Mouse (Mus musculus): ENCODE data around the gene Rab4b. TPM values are rescaled to one million over a fixed set of nuclear protein-coding genes. Genes with fewer than 3 reads are reported as not detected.
A peak's percentile ranks its signal among the peaks of the same experiment; 100 is the strongest.

Gene Rab4b
- polyA plus RNA-seq, 1 experiment: 46.6 TPM

GRCm38 (mm10) chr7:27177942-27178323, 763 bp downstream of the Rab4b start:
- Histone ChIP-seq H3K79me2 (ENCODE audit: control insufficient read depth, insufficient read depth) (no peaks in the 10 kb centered on the region), H3K36me3 (ENCODE audit: control insufficient read depth, insufficient read depth) (no peaks in the 10 kb centered on the region), H3K79me3 (ENCODE audit: low read depth) (no peaks in the 10 kb centered on the region), H3K27me3 (ENCODE audit: control insufficient read depth, insufficient read depth, insufficient read length) (no peaks in the 10 kb centered on the region), H3ac (ENCODE audit: control insufficient read depth, insufficient read length, low read depth) (peak overlapping the region; percentile 22), H3K4me3 (ENCODE audit: insufficient read depth, poor library complexity, severe bottlenecking) (peak overlapping the region; percentile 38)
- no peak for TF ChIP-seq MAX (IDR thresholded peaks at IDR 0.05)
- no peak for TF ChIP-seq MYOG (IDR thresholded peaks at IDR 0.05; ENCODE audit: control insufficient read depth, extremely low read depth, insufficient read length)
- TF ChIP-seq FOSL1 (IDR thresholded peaks at IDR 0.05; ENCODE audit: insufficient read depth, low read length, poor library complexity, severe bottlenecking): no peak
- no peak for TF ChIP-seq CTCF (IDR thresholded peaks at IDR 0.05; ENCODE audit: control insufficient read depth, insufficient read depth, insufficient read length)
- no peak for TF ChIP-seq CEBPB (IDR thresholded peaks at IDR 0.05; ENCODE audit: low read depth)
- no peak for TF ChIP-seq MYOD1 (IDR thresholded peaks at IDR 0.05; ENCODE audit: control insufficient read depth, insufficient read length, low read depth)
- TF ChIP-seq USF1 (IDR thresholded peaks at IDR 0.05; ENCODE audit: low read depth): no peak

DNA sequence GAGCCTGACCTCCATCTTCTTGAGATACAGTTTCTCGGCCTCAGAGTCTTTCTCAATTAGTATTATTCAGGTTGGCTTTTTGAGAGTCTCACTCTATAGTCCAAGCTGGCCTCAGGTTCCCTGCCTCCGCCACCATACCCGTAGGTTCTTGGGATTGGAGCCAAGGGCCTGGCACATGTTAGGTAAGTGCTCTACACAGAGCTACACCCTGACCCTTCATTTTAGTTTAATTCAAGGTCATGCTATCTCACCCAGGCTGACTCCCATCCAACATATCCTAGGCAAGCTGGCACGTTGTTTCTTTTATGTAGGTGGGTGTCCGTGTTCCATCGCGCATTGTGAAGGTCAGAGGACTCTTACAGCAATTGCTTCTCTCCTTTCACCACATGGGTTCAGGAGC, 3.8 kb downstream of the Rab4b start:
- Histone ChIP-seq H3K4me3 (ENCODE audit: insufficient read depth, poor library complexity, severe bottlenecking) (no peak overlapping the region), H3ac (ENCODE audit: control insufficient read depth, insufficient read length, low read depth) (no peak overlapping the region), H3K27me3 (ENCODE audit: control insufficient read depth, insufficient read depth, insufficient read length) (no peaks in the 10 kb centered on the region), H3K79me2 (ENCODE audit: control insufficient read depth, insufficient read depth) (no peaks in the 10 kb centered on the region), H3K79me3 (ENCODE audit: low read depth) (no peaks in the 10 kb centered on the region), H3K36me3 (ENCODE audit: control insufficient read depth, insufficient read depth) (no peaks in the 10 kb centered on the region)
- no peak for TF ChIP-seq USF1 (IDR thresholded peaks at IDR 0.05; ENCODE audit: low read depth)
- no peak for TF ChIP-seq MYOG (IDR thresholded peaks at IDR 0.05; ENCODE audit: control insufficient read depth, extremely low read depth, insufficient read length)
- no peak for TF ChIP-seq FOSL1 (IDR thresholded peaks at IDR 0.05; ENCODE audit: insufficient read depth, low read length, poor library complexity, severe bottlenecking)
- no peak for TF ChIP-seq MYOD1 (IDR thresholded peaks at IDR 0.05; ENCODE audit: control insufficient read depth, insufficient read length, low read depth)
- no peak for TF ChIP-seq CTCF (IDR thresholded peaks at IDR 0.05; ENCODE audit: control insufficient read depth, insufficient read depth, insufficient read length)
- no peak for TF ChIP-seq MAX (IDR thresholded peaks at IDR 0.05)
- TF ChIP-seq CEBPB (IDR thresholded peaks at IDR 0.05; ENCODE audit: low read depth): no peak

GRCm38 (mm10) chr7:27174496-27174895, 4.2 kb downstream of the Rab4b start:
- no peaks in the 10 kb centered on the region for H3K36me3 ChIP-seq (ENCODE audit: control insufficient read depth, insufficient read depth)
- H3K4me3 ChIP-seq (ENCODE audit: insufficient read depth, poor library complexity, severe bottlenecking): no peak overlapping the region
- TF ChIP-seq CTCF (IDR thresholded peaks at IDR 0.05; ENCODE audit: control insufficient read depth, insufficient read depth, insufficient read length) (no peak), CEBPB (IDR thresholded peaks at IDR 0.05; ENCODE audit: low read depth) (no peak), MYOD1 (IDR thresholded peaks at IDR 0.05; ENCODE audit: control insufficient read depth, insufficient read length, low read depth) (no peak), FOSL1 (IDR thresholded peaks at IDR 0.05; ENCODE audit: insufficient read depth, low read length, poor library complexity, severe bottlenecking) (no peak), MYOG (IDR thresholded peaks at IDR 0.05; ENCODE audit: control insufficient read depth, extremely low read depth, insufficient read length) (no peak), USF1 (IDR thresholded peaks at IDR 0.05; ENCODE audit: low read depth) (no peak), MAX (IDR thresholded peaks at IDR 0.05) (no peak)

GRCm38 (mm10) chr7:27170981-27171380, 7.7 kb downstream of the Rab4b start:
- Histone ChIP-seq H3K4me3 (ENCODE audit: insufficient read depth, poor library complexity, severe bottlenecking) (no peak overlapping the region), H3K36me3 (ENCODE audit: control insufficient read depth, insufficient read depth) (no peaks in the 10 kb centered on the region), H3ac (ENCODE audit: control insufficient read depth, insufficient read length, low read depth) (no peak overlapping the region), H3K79me3 (ENCODE audit: low read depth) (no peaks in the 10 kb centered on the region), H3K79me2 (ENCODE audit: control insufficient read depth, insufficient read depth) (peaks cover 2% of the 10 kb centered on the region), H3K27me3 (ENCODE audit: control insufficient read depth, insufficient read depth, insufficient read length) (no peaks in the 10 kb centered on the region)
- TF ChIP-seq CTCF (IDR thresholded peaks at IDR 0.05; ENCODE audit: control insufficient read depth, insufficient read depth, insufficient read length) (no peak), MAX (IDR thresholded peaks at IDR 0.05) (no peak), USF1 (IDR thresholded peaks at IDR 0.05; ENCODE audit: low read depth) (no peak), MYOG (IDR thresholded peaks at IDR 0.05; ENCODE audit: control insufficient read depth, extremely low read depth, insufficient read length) (no peak), MYOD1 (IDR thresholded peaks at IDR 0.05; ENCODE audit: control insufficient read depth, insufficient read length, low read depth) (no peak), FOSL1 (IDR thresholded peaks at IDR 0.05; ENCODE audit: insufficient read depth, low read length, poor library complexity, severe bottlenecking) (no peak), CEBPB (IDR thresholded peaks at IDR 0.05; ENCODE audit: low read depth) (no peak)

More at GRCm38 (mm10) chr7:27174496-27174895, 4.2 kb downstream of the Rab4b start:
- H3K79me3 ChIP-seq (ENCODE audit: low read depth): no peaks in the 10 kb centered on the region
- H3K27me3 ChIP-seq (ENCODE audit: control insufficient read depth, insufficient read depth, insufficient read length): no peaks in the 10 kb centered on the region
- no peaks in the 10 kb centered on the region for H3K79me2 ChIP-seq (ENCODE audit: control insufficient read depth, insufficient read depth)
- H3ac ChIP-seq (ENCODE audit: control insufficient read depth, insufficient read length, low read depth): no peak overlapping the region

GRCm38 (mm10) chr7:27168371-27168770, 10.3 kb downstream of the Rab4b start:
- no peaks in the 10 kb centered on the region for H3K27me3 ChIP-seq (ENCODE audit: control insufficient read depth, insufficient read depth, insufficient read length)
- peaks cover 28% of the 10 kb centered on the region for H3K79me2 ChIP-seq (ENCODE audit: control insufficient read depth, insufficient read depth)
- no peaks in the 10 kb centered on the region for H3K36me3 ChIP-seq (ENCODE audit: control insufficient read depth, insufficient read depth)
- H3K79me3 ChIP-seq (ENCODE audit: low read depth): peaks cover 6% of the 10 kb centered on the region
- no peak overlapping the region for H3K4me3 ChIP-seq (ENCODE audit: insufficient read depth, poor library complexity, severe bottlenecking)
- H3ac ChIP-seq (ENCODE audit: control insufficient read depth, insufficient read length, low read depth): no peak overlapping the region
- TF ChIP-seq FOSL1 (IDR thresholded peaks at IDR 0.05; ENCODE audit: insufficient read depth, low read length, poor library complexity, severe bottlenecking) (no peak), CTCF (IDR thresholded peaks at IDR 0.05; ENCODE audit: control insufficient read depth, insufficient read depth, insufficient read length) (no peak), USF1 (IDR thresholded peaks at IDR 0.05; ENCODE audit: low read depth) (no peak), MAX (IDR thresholded peaks at IDR 0.05) (no peak), MYOD1 (IDR thresholded peaks at IDR 0.05; ENCODE audit: control insufficient read depth, insufficient read length, low read depth) (no peak), CEBPB (IDR thresholded peaks at IDR 0.05; ENCODE audit: low read depth) (no peak), MYOG (IDR thresholded peaks at IDR 0.05; ENCODE audit: control insufficient read depth, extremely low read depth, insufficient read length) (no peak)
